Mouse (Mus musculus) ES-Bruce4 (cell line): Measurements from ENCODE around the gene Fyn.

Source experiments
- CTCF ChIP-seq: IDR thresholded peaks from one replicate; pipeline ENCODE4 v1.8.1; 2011; ENCODE audit warnings: low read depth, low read length
- EP300 ChIP-seq: IDR thresholded peaks from 2 replicates; pipeline ENCODE4 v1.6.1; 2011; ENCODE audit warnings: low read depth, low read length; ENCODE audit not compliant: insufficient read depth
- POLR2A ChIP-seq: IDR thresholded peaks from one replicate; pipeline ENCODE4 v1.8.1; 2011; ENCODE audit warnings: low read length; ENCODE audit not compliant: insufficient read depth

- TF ChIP-seq CTCF, result no peak
- no peak for TF ChIP-seq EP300
- no peak for TF ChIP-seq POLR2A
Observed at GRCm38 (mm10) chr10:39611234-39611633, 242.6 kb downstream of the Fyn start.
